Mouse (Mus musculus) midbrain, embryonic 13.5 days (tissue): Measurements from ENCODE around the gene Gm826. TPM values are rescaled to one million over a fixed set of nuclear protein-coding genes. Genes with fewer than 3 reads are reported as not detected.

Experiments
- ATAC-seq: fragments of 200-750 bp; cut with Nextera tagmentation; 2 replicates; pipeline ENCODE4 v1.8.0; 2017; ENCODE audit warnings: mild to moderate bottlenecking, moderate TSS enrichment, moderate library complexity
- H3K27ac ChIP-seq: fragments of 300-500 bp; sonication (generic); 2 replicates; pipeline ENCODE4 v1.5.1; 2015; ENCODE audit warnings: inconsistent platforms, mild to moderate bottlenecking, moderate library complexity
- H3K27me3 ChIP-seq: fragments of 300-500 bp; sonication (generic); 2 replicates; pipeline ENCODE4 v1.6.1; 2015; ENCODE audit warnings: mild to moderate bottlenecking, inconsistent platforms
- H3K36me3 ChIP-seq: fragments of 300-500 bp; sonication (generic); 2 replicates; pipeline ENCODE4 v1.6.1; 2015; ENCODE audit warnings: mild to moderate bottlenecking, inconsistent platforms
- H3K4me1 ChIP-seq: fragments of 300-500 bp; sonication (generic); replicated peaks from 2 replicates; pipeline ENCODE4 v1.6.1; 2015; ENCODE audit warnings: inconsistent platforms
- H3K4me2 ChIP-seq: fragments of 300-500 bp; sonication (generic); replicated peaks from 2 replicates; pipeline ENCODE4 v1.6.1; 2015; ENCODE audit warnings: moderate library complexity, mild to moderate bottlenecking, inconsistent platforms
- H3K4me3 ChIP-seq: fragments of 300-500 bp; sonication (generic); replicated peaks from 2 replicates; pipeline ENCODE4 v1.5.1; 2015; ENCODE audit warnings: mild to moderate bottlenecking, inconsistent platforms
- H3K9ac ChIP-seq: fragments of 300-500 bp; sonication (generic); replicated peaks from 2 replicates; pipeline ENCODE4 v1.6.1; 2015; ENCODE audit warnings: mild to moderate bottlenecking, inconsistent platforms
- H3K9me3 ChIP-seq: fragments of 300-500 bp; sonication (generic); 2 replicates; pipeline ENCODE4 v1.6.1; 2016; ENCODE audit warnings: mild to moderate bottlenecking, inconsistent platforms
- WGBS: fragments of 180-500 bp; shearing (Covaris S2); methylation state at CpG from one replicate; pipeline ENCODE4 v1.1.7; 2015; 5-methylcytosine and 5-hydroxymethylcytosine counted together
- polyA plus RNA-seq: library from polyadenylated mRNA; unstranded; fragments of >200 nt; fragmentation: Nextera tagmentation; extraction: Ambion mirVana; gene quantifications from 2 replicates; pipeline ENCODE4 v1.2.1, GENCODE M21; 2015

Gm826 gene
- polyA plus RNA-seq, 1 experiment from 2014 or later = not detected

DNA sequence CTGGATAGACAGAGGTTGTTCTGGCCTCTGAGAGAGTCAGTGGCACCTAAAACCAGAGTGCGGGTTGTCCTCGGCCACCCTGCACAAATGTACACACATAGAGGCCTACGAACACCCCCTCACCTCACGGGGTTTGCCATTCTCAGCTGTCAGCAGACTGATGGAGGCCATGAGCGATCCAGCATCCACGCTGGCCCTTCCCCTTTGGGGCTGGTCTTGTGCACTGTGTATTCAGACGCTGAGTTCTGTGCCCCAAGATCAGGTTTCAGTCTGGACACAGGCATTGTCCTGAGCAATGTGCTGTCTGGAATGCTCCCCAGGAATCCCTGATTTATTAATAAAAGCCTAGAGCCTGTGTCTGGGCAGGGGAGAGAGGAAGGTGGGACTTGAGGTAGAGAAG, 14.8 kb upstream of the Gm826 start:
- no peak for ATAC-seq
- H3K36me3 ChIP-seq = no peaks in the 10 kb centered on the region
- WGBS = 40% methylated on average over 7 of the region's 7 CpGs
- H3K27me3 ChIP-seq = no peaks in the 10 kb centered on the region
- no peak overlapping the region for H3K27ac ChIP-seq
- no peaks in the 10 kb centered on the region for H3K9me3 ChIP-seq
- no peak overlapping the region for H3K4me3 ChIP-seq
- no peak overlapping the region for H3K9ac ChIP-seq
- peaks cover 3% of the 10 kb centered on the region; the same call in 1 of the 2 replicates for H3K4me1 ChIP-seq
- H3K4me2 ChIP-seq = no peak overlapping the region

DNA sequence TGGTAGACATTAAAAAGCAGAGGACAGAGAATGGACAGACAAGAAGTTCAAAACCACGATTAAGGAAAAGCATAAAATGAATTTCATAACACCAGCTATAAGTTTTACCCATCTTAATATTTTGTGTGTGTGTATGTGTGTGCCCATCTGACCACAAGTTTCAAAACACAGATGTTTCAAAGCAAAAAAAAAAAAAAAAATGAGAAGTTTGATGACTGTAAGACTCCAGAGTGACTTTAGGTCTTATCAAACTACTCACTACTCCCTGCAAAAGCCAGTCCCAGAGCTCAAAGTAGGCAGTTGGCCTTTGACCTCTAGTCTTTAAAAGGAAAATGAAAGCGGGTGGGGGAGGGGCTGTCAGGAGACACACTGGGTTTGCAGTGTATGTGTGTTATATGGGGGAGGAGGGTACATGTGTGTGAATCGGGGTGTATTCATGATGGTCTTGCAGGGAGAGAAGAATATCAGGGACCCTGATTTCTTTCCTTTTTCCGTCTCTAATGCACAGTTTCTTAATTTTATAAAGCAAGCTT, 14.2 kb upstream of the Gm826 start:
- ATAC-seq = no peak
- Histone ChIP-seq H3K27ac (no peak overlapping the region), H3K9me3 (no peaks in the 10 kb centered on the region), H3K36me3 (no peaks in the 10 kb centered on the region), H3K4me1 (peaks cover 3% of the 10 kb centered on the region; the same call in 1 of the 2 replicates), H3K4me2 (no peak overlapping the region), H3K9ac (no peak overlapping the region), H3K27me3 (no peaks in the 10 kb centered on the region), H3K4me3 (no peak overlapping the region)
- 66% methylated on average over 4 of the region's 4 CpGs for WGBS

DNA sequence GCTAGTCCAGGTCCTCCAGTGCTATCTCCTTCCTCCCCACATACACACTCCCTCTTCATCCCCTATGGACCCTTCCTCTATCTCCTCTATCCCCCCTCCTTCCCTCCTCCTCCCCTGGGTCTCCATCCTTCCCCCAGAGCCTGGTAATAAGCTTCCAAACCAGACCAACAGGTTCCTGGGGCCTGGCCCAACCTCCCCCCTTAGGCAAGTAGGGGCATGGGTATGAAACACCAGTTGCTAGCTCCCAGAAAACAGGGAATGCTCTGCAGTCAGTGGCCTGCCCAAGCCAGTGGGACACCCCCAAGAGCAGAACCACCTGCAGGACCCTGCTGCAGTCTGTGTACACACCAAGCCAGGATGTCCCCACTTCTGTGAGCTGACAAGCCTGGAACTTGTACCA, 11.7 kb upstream of the Gm826 start:
- no peak overlapping the region for H3K9ac ChIP-seq
- no peak overlapping the region for H3K4me3 ChIP-seq
- H3K4me2 ChIP-seq = no peak overlapping the region
- ATAC-seq = no peak
- no peaks in the 10 kb centered on the region for H3K36me3 ChIP-seq
- H3K9me3 ChIP-seq = no peaks in the 10 kb centered on the region
- H3K4me1 ChIP-seq = no peaks in the 10 kb centered on the region
- no peaks in the 10 kb centered on the region for H3K27me3 ChIP-seq
- H3K27ac ChIP-seq = no peak overlapping the region

DNA sequence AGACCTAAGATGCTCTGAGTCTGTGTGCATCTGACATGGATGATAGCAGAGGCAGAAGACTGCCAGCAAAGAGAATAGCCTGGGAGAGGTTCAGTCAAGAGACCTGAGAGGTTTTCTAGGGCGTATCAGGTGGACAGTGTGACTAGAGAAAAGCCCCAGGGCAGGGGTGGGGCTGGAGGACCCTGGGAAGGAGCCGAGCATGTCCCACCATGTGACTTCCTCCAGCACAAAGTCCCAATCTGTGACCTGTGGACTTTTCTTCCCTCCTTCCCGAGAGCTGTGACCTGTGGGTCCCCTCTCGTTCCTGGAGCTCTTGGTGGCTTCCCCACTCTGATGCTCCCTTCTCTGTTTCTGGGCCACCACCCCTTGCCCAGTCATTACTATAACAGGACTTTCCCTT, 6.2 kb upstream of the Gm826 start:
- H3K4me1 ChIP-seq = no peaks in the 10 kb centered on the region
- WGBS = 74% methylated on average over 4 of the region's 4 CpGs
- H3K4me2 ChIP-seq = no peak overlapping the region
- H3K4me3 ChIP-seq = no peak overlapping the region
- no peaks in the 10 kb centered on the region for H3K36me3 ChIP-seq
- no peak overlapping the region for H3K9ac ChIP-seq
- no peak for ATAC-seq
- H3K27me3 ChIP-seq = no peaks in the 10 kb centered on the region
- H3K27ac ChIP-seq = no peak overlapping the region
- H3K9me3 ChIP-seq = no peaks in the 10 kb centered on the region

DNA sequence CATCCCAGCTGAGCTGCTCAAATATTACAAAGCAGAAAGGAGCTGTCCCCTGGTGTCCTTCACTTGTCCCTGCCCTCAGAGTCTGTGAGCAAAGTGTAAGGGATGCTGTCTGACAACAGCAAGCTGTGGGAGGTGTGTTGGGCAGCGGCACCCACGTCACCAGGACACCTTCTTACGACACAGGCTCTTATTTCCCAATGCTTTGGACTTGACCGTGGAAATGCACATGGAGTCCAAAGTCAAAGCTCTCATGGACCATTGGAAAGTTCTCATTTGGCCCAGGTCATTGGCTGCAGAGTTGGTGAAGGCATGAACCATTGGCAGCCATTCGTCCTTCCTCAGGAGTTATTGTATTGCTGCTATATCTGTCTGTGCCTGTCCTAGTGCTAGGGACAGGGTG, 5.6 kb upstream of the Gm826 start:
- Histone ChIP-seq H3K27ac (no peak overlapping the region), H3K9me3 (no peaks in the 10 kb centered on the region), H3K4me2 (no peak overlapping the region), H3K4me3 (no peak overlapping the region), H3K4me1 (no peaks in the 10 kb centered on the region), H3K36me3 (no peaks in the 10 kb centered on the region), H3K9ac (no peak overlapping the region), H3K27me3 (no peaks in the 10 kb centered on the region)
- 94% methylated on average over 5 of the region's 5 CpGs for WGBS
- ATAC-seq = no peak

DNA sequence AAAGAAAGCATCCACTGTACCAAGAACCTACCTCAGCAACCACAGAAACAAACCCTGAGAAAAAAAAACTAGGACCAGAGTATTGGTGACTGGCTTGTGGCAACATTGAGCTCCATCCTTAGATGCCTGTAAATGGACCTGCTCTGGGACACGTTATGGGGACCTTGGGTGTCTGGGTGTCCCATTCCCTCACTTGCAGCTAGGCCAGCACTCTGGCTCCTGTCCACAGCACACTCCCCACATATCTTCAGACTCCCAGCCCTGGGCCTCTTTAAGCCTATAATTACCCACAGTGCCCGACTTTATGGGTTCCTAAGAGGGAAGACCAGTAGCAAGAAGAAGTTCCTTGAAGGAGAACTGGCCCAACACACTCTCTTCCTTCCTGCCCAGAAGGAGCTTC, 2.1 kb upstream of the Gm826 start:
- ATAC-seq = no peak
- 78% methylated on average over 2 of the region's 2 CpGs for WGBS
- H3K9ac ChIP-seq = no peak overlapping the region
- 0 out of 2 replicates have a peak, but pooled peaks cover 4% of the 10 kb centered on the region for H3K4me1 ChIP-seq
- no peaks in the 10 kb centered on the region for H3K9me3 ChIP-seq
- H3K27me3 ChIP-seq = no peaks in the 10 kb centered on the region
- no peak overlapping the region for H3K4me2 ChIP-seq
- H3K36me3 ChIP-seq = no peaks in the 10 kb centered on the region
- H3K27ac ChIP-seq = no peak overlapping the region
- no peak overlapping the region for H3K4me3 ChIP-seq

DNA sequence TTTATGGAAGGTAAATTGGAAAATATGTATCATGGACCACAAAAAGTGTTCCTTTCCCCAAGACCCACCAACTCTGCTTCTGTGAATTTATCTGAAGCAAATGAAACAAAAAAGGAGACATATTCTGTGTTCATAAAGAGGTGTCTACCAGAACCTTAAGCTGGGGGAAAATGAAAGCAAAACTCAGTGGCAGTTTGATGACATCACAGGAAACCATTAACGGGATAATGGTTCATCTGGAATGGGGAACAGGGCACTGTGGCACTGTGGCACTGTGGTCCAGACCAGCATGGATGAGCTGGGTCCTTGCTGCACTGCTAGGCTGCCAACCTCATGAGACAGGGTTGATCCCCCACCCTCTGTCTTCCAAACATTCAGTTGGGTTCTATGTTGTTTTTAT, 1.1 kb upstream of the Gm826 start:
- H3K27ac ChIP-seq = no peak overlapping the region
- no peak overlapping the region for H3K4me3 ChIP-seq
- H3K9me3 ChIP-seq = no peaks in the 10 kb centered on the region
- no peaks in the 10 kb centered on the region for H3K27me3 ChIP-seq
- no peak overlapping the region for H3K4me2 ChIP-seq
- H3K36me3 ChIP-seq = no peaks in the 10 kb centered on the region
- H3K9ac ChIP-seq = no peak overlapping the region
- 79% methylated on average over 1 of the region's 1 CpGs for WGBS
- H3K4me1 ChIP-seq = 0 out of 2 replicates have a peak, but pooled peaks cover 4% of the 10 kb centered on the region
- ATAC-seq = no peak

DNA sequence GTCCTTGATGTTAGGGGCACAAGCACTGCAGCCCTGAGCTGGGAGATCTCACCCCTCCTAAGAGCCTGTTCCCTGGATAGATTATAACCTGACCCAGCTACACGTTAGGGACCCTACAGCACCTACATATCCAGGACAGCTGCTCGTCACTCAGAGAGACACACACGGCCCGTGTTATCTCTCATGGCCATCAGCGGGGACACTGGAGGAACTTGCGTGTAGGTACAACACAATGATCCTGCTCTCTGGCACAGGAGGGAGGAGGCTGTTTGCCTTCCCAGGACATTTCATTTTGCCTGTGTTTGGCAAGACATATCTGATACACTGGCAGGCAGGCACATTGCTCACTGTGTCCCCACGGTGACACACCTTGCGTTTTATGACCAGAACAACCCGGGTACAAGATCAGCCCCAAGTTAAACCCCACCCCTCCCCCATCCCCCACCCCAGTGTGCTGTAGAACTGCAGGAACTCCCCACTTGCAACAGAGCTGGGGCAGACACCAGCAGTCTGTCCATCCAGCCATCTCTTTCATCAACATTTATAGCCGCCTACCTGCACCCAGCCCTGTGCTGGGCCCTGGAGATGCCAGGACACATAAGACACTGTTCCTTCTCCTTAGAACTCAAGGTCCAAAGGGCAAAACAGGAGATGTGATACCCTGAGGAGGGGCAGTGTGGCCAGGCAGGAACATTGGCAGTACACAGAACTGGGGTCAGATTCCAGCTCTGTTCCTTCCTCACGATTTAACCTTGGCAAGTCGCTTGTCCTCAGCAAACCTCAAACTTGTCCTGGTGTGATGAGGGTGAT, 1.2 kb downstream of the Gm826 start:
- no peaks in the 10 kb centered on the region for H3K36me3 ChIP-seq
- 88% methylated on average over 12 of the region's 12 CpGs for WGBS
- H3K27ac ChIP-seq = no peak overlapping the region
- H3K4me2 ChIP-seq = no peak overlapping the region
- no peaks in the 10 kb centered on the region for H3K27me3 ChIP-seq
- no peaks in the 10 kb centered on the region for H3K9me3 ChIP-seq
- H3K4me3 ChIP-seq = no peak overlapping the region
- ATAC-seq = no peak
- H3K4me1 ChIP-seq = peaks cover 11% of the 10 kb centered on the region
- no peak overlapping the region for H3K9ac ChIP-seq

DNA sequence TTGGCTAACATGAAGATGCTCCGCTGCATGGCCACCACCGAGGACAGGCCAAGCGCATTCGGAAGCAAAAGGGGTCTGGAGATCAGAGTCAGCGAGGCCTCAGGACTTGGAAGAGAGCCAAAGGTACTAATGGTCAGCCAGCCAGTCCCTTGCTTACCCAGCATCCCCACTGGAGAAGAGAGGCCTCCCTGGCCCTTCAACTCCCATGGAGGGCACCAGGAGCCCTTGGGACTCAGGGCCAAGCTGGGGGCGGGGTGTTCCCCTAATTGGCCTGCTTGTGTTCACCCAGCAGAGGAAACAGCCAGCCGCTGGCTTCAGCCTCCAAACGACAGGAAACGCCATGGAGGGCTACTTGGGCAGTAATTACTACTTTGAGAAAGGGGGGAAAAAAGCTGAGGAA, 5.1 kb downstream of the Gm826 start:
- Histone ChIP-seq H3K36me3 (no peaks in the 10 kb centered on the region), H3K9ac (no peak overlapping the region), H3K4me3 (no peak overlapping the region), H3K27me3 (no peaks in the 10 kb centered on the region), H3K27ac (no peak overlapping the region), H3K4me2 (no peak overlapping the region), H3K4me1 (peaks cover 7% of the 10 kb centered on the region), H3K9me3 (no peaks in the 10 kb centered on the region)
- WGBS = 56% methylated on average over 9 of the region's 9 CpGs
- no peak for ATAC-seq

DNA sequence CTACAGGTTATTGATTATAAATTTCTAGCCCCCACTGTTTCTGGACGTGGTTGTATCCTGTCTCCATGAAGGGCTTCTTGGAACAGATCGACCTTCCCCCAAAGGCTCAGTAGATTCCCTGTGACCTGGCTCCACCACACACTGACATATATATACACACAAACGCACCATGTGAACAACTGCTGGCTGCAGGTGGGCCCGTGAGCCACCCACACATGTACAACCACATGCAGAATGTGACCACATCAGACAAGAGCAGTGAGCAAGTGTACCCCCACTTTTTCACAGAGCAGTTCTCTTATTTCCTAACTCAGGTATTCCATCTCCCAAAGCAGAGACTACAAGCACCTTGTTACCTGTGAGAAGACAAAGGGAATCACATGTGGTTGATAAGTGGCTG, 6.2 kb downstream of the Gm826 start:
- Histone ChIP-seq H3K27ac (no peak overlapping the region), H3K4me1 (peaks cover 7% of the 10 kb centered on the region), H3K27me3 (no peaks in the 10 kb centered on the region), H3K4me2 (no peak overlapping the region), H3K9me3 (no peaks in the 10 kb centered on the region), H3K4me3 (no peak overlapping the region), H3K36me3 (no peaks in the 10 kb centered on the region), H3K9ac (no peak overlapping the region)
- WGBS = 87% methylated on average over 4 of the region's 4 CpGs
- ATAC-seq = no peak

DNA sequence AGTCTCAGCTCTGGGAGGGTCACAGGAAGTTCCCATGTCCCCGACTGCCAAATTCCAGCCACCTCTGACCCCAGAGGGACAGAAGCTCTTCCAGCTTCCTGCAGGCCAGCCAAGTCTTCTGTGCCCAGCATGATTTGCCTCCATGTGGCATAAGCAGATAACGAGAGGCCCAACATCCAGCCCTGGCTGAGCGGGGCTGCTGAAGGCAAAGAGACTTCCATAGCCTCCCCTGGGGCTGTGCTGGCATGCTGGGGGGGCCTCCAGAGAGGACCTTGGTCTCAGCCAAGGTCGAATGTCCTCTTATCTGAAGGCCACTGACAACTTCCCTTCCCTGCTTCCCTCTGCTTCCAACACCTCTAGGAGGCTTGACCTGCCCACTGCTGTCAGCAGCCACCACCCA, 6.8 kb downstream of the Gm826 start:
- no peak overlapping the region for H3K4me3 ChIP-seq
- H3K9me3 ChIP-seq = no peaks in the 10 kb centered on the region
- ATAC-seq = no peak
- WGBS = 43% methylated on average over 4 of the region's 4 CpGs
- H3K4me1 ChIP-seq = peaks cover 7% of the 10 kb centered on the region
- no peak overlapping the region for H3K27ac ChIP-seq
- H3K4me2 ChIP-seq = no peak overlapping the region
- no peaks in the 10 kb centered on the region for H3K27me3 ChIP-seq
- H3K9ac ChIP-seq = no peak overlapping the region
- H3K36me3 ChIP-seq = no peaks in the 10 kb centered on the region

DNA sequence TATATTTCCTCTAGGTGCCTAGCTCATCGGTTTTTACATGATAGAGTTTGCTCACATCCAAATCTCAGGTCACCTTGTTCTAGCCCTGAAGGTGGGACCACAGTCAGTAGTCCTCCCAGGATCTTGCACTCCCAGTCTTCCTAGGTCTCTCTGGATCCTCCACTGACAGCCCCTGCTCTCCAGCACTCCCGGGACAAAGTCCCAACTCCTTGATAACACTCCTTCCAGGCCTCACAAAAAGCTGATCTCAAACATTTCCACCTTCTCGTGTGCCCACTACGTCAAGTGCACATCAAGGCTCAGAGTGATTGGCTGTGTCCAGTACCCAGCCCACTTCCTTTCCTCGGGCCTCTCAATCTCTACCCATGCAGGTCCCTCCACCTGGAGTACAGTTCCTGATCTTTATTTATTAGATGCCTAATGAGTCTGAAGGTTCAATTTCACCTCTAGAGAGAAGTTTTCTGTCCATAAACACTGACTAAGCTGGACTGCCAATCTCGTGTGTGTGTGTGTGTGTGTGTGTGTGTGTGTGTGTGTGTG, 8.8 kb downstream of the Gm826 start:
- H3K4me2 ChIP-seq = no peak overlapping the region
- H3K9me3 ChIP-seq = no peaks in the 10 kb centered on the region
- H3K4me3 ChIP-seq = no peak overlapping the region
- no peaks in the 10 kb centered on the region for H3K36me3 ChIP-seq
- no peak for ATAC-seq
- H3K27ac ChIP-seq = no peak overlapping the region
- H3K9ac ChIP-seq = no peak overlapping the region
- WGBS = 93% methylated on average over 6 of the region's 6 CpGs
- no peaks in the 10 kb centered on the region for H3K27me3 ChIP-seq
- H3K4me1 ChIP-seq = peaks cover 7% of the 10 kb centered on the region
